Mouse (Mus musculus): ENCODE data around the gene Ugcg. TPM values are rescaled to one million over a fixed set of nuclear protein-coding genes. Genes with fewer than 3 reads are reported as not detected.
A peak's percentile ranks its signal among the peaks of the same experiment; 100 is the strongest.

Ugcg gene
- polyA plus RNA-seq, 1 experiment, result 9.8 TPM

DNA sequence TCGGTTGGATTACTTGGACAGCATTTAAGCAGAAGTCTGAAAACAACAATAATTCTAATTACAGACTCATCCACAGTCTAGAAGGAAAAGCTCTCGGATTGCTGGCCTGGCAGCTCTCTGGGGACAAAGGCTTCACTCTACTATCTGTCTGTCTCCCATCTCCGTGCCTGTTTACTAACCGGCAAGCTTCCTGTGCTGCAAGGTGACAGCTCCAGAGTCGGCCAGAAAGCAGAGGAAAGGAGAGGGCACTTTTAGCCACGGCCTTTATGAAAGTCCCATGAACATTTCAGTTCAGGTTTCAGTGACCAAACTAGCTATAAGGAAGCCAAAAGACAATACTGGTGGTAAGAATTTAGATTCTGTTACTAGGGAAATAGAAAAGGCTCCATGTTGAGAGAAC, 13.1 kb upstream of the Ugcg start:
- no peak overlapping the region for H3K4me3 ChIP-seq (ENCODE audit: control insufficient read depth, low read depth, low read length)
- no peaks in the 10 kb centered on the region; the same call in 1 of the 2 replicates for H3K4me1 ChIP-seq (ENCODE audit: control insufficient read depth, insufficient read depth, low read length)
- H3K27ac ChIP-seq (ENCODE audit: control insufficient read depth, insufficient read depth, low read depth, low read length), result no peak overlapping the region
- TF ChIP-seq POLR2A (IDR thresholded peaks at IDR 0.05; ENCODE audit: control insufficient read depth, low read depth, low read length) (no peak), CTCF (IDR thresholded peaks at IDR 0.05; ENCODE audit: control insufficient read depth, insufficient read depth, insufficient replicate concordance, low read depth, low read length) (no peak)
- no peaks in the 10 kb centered on the region for H3K27me3 ChIP-seq (ENCODE audit: control insufficient read depth, insufficient read depth, low read length)
- no peaks in the 10 kb centered on the region for H3K36me3 ChIP-seq (ENCODE audit: control insufficient read depth, insufficient read depth, low read length)

DNA sequence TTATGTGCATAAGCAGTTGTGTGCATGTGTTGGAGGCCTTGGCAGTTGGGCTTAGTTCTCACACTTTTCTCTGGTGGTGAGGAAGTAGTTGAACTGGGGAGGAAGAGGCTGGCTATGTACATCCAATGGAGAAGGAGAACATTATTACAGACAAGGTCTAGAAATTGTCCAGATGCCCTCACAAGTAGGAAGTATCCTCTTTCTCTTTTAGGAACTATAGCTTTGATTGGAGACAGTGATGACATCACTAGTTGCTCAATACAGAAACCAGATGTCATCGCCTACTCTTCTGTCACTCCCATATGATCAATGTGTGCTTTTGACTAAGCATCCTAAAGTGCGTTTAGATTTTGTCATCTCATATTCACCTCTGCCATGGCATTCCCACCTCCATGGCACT, 11.5 kb upstream of the Ugcg start:
- TF ChIP-seq CTCF (IDR thresholded peaks at IDR 0.05; ENCODE audit: control insufficient read depth, insufficient read depth, insufficient replicate concordance, low read depth, low read length) (no peak), POLR2A (IDR thresholded peaks at IDR 0.05; ENCODE audit: control insufficient read depth, low read depth, low read length) (no peak)
- Histone ChIP-seq H3K27ac (ENCODE audit: control insufficient read depth, insufficient read depth, low read depth, low read length) (no peak overlapping the region), H3K27me3 (ENCODE audit: control insufficient read depth, insufficient read depth, low read length) (no peaks in the 10 kb centered on the region), H3K36me3 (ENCODE audit: control insufficient read depth, insufficient read depth, low read length) (no peaks in the 10 kb centered on the region), H3K4me1 (ENCODE audit: control insufficient read depth, insufficient read depth, low read length) (no peaks in the 10 kb centered on the region; the same call in 1 of the 2 replicates), H3K4me3 (ENCODE audit: control insufficient read depth, low read depth, low read length) (no peak overlapping the region)

DNA sequence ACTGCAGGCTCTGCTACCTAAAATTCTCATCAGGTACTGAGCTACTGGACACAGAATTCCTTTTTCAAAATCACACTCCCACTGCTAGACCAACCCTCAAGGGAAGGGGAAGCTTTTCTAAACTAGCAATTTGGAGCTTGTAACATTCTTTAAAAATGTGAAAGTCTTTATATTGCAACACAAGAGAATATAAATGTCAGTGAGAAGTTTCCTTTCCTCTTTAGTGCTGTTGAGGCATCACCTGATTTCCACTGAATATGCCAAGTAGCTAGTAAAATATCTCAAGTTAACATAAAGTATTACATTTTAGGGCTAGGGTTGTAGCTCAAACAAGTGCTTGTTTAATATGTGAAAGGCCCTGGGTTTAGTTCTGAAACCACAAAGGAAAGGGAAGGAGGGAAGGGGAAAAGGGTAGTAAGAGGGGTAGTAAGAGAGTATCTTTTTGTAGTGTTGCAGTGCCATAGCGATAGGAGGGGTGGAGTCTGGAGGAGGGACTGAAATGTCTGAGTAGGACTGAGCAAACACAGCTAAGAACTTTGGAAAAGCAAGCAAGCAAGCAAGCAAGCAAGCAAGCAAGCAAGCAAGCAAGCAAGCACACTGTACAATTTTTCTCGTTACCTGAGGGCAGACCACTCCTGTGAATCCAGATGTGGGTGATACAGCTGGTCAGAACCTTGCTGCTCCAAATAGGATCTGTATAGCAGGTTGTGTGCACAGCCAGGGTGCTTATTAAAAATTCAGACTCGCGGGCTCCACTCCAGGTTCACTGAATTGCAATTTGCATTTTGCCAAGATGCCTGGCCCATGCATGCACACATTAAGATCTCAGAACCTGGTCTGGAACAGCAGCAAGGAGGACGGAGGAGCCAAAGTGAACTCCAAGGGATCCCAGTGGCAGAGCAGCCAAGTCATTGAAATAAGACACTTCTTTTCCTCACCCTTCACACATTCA, 7.5 kb upstream of the Ugcg start:
- H3K27ac ChIP-seq (ENCODE audit: control insufficient read depth, insufficient read depth, low read depth, low read length), result no peak overlapping the region
- no peak overlapping the region for H3K4me3 ChIP-seq (ENCODE audit: control insufficient read depth, low read depth, low read length)
- H3K27me3 ChIP-seq (ENCODE audit: control insufficient read depth, insufficient read depth, low read length), result no peaks in the 10 kb centered on the region
- TF ChIP-seq CTCF (IDR thresholded peaks at IDR 0.05; ENCODE audit: control insufficient read depth, insufficient read depth, insufficient replicate concordance, low read depth, low read length) (no peak), POLR2A (IDR thresholded peaks at IDR 0.05; ENCODE audit: control insufficient read depth, low read depth, low read length) (no peak)
- H3K4me1 ChIP-seq (ENCODE audit: control insufficient read depth, insufficient read depth, low read length), result no peaks in the 10 kb centered on the region
- H3K36me3 ChIP-seq (ENCODE audit: control insufficient read depth, insufficient read depth, low read length), result no peaks in the 10 kb centered on the region

DNA sequence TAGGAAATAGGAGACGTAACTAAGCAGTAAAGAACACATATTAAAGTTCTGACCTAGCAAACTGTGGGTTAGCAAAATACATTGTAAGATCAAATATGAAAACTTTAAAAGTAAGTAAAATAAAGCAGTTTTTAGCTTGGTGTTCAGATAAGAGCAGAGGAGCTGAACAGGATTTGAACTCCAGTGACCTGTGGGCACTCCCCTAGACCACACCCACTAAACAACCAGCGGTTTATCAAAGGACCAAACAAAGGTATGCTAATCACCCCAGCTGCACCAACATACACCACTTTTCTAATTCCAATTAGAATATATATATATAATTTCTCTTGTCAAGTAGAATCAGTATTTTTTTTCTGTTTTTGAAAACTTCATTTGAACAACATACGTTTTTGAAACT, 3.4 kb upstream of the Ugcg start:
- H3K36me3 ChIP-seq (ENCODE audit: control insufficient read depth, insufficient read depth, low read length), result no peaks in the 10 kb centered on the region
- H3K27me3 ChIP-seq (ENCODE audit: control insufficient read depth, insufficient read depth, low read length), result no peaks in the 10 kb centered on the region
- H3K27ac ChIP-seq (ENCODE audit: control insufficient read depth, insufficient read depth, low read depth, low read length), result no peak overlapping the region
- TF ChIP-seq CTCF (IDR thresholded peaks at IDR 0.05; ENCODE audit: control insufficient read depth, insufficient read depth, insufficient replicate concordance, low read depth, low read length), result no peak
- no peak overlapping the region for H3K4me3 ChIP-seq (ENCODE audit: control insufficient read depth, low read depth, low read length)
- H3K4me1 ChIP-seq (ENCODE audit: control insufficient read depth, insufficient read depth, low read length), result no peaks in the 10 kb centered on the region; the same call in none of the 2 replicates

DNA sequence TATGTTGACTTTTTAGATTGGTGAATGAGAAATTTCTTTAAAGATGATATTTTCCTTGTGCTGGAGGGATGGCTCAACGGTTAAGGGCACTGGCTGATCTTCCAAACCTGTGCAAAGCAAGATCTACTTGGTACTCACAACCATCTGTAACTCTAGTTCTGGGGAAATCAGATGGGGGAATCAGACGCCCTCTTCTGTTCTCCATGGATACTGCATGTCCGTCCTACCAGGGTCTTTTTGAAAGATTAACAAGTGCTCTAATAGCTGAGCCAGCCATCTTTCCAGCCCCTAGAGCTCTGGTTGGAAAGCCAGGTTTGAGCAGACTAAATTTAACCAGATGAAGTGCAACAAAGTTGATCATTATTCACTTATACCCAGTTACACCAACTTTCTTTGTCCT, 1.8 kb upstream of the Ugcg start:
- H3K27me3 ChIP-seq (ENCODE audit: control insufficient read depth, insufficient read depth, low read length), result no peaks in the 10 kb centered on the region

DNA sequence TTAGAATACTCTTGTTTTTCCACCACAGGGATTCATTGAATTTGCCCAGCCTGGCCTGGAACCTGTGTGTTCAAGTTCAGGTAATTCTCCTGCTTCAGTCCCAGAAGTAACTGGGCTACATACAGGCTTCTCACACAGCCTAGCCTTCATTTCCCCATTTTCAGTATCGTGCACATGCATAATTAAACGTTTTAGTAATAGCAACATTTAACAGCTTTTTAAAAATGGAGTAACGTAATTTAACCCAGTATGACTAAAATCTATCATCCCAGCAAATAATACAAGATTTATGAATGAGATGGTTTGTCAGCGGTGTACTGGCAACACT, 619 bp upstream of the Ugcg start:
- TF ChIP-seq POLR2A (IDR thresholded peaks at IDR 0.05; ENCODE audit: control insufficient read depth, low read depth, low read length) (no peak), CTCF (IDR thresholded peaks at IDR 0.05; ENCODE audit: control insufficient read depth, insufficient read depth, insufficient replicate concordance, low read depth, low read length) (no peak)
- Histone ChIP-seq H3K36me3 (ENCODE audit: control insufficient read depth, insufficient read depth, low read length) (no peaks in the 10 kb centered on the region), H3K4me3 (ENCODE audit: control insufficient read depth, low read depth, low read length) (peak overlapping the region; percentile 94; the same call in 1 of the 2 replicates), H3K4me1 (ENCODE audit: control insufficient read depth, insufficient read depth, low read length) (no peaks in the 10 kb centered on the region; the same call in none of the 2 replicates), H3K27me3 (ENCODE audit: control insufficient read depth, insufficient read depth, low read length) (no peaks in the 10 kb centered on the region), H3K27ac (ENCODE audit: control insufficient read depth, insufficient read depth, low read depth, low read length) (peak overlapping the region; percentile 74)

More for the DNA sequence above, 1.8 kb upstream of the Ugcg start:
- Histone ChIP-seq H3K27ac (ENCODE audit: control insufficient read depth, insufficient read depth, low read depth, low read length) (no peak overlapping the region), H3K4me3 (ENCODE audit: control insufficient read depth, low read depth, low read length) (no peak overlapping the region), H3K36me3 (ENCODE audit: control insufficient read depth, insufficient read depth, low read length) (no peaks in the 10 kb centered on the region), H3K4me1 (ENCODE audit: control insufficient read depth, insufficient read depth, low read length) (no peaks in the 10 kb centered on the region; the same call in none of the 2 replicates)
- TF ChIP-seq POLR2A (IDR thresholded peaks at IDR 0.05; ENCODE audit: control insufficient read depth, low read depth, low read length), result no peak
- no peak for TF ChIP-seq CTCF (IDR thresholded peaks at IDR 0.05; ENCODE audit: control insufficient read depth, insufficient read depth, insufficient replicate concordance, low read depth, low read length)

DNA sequence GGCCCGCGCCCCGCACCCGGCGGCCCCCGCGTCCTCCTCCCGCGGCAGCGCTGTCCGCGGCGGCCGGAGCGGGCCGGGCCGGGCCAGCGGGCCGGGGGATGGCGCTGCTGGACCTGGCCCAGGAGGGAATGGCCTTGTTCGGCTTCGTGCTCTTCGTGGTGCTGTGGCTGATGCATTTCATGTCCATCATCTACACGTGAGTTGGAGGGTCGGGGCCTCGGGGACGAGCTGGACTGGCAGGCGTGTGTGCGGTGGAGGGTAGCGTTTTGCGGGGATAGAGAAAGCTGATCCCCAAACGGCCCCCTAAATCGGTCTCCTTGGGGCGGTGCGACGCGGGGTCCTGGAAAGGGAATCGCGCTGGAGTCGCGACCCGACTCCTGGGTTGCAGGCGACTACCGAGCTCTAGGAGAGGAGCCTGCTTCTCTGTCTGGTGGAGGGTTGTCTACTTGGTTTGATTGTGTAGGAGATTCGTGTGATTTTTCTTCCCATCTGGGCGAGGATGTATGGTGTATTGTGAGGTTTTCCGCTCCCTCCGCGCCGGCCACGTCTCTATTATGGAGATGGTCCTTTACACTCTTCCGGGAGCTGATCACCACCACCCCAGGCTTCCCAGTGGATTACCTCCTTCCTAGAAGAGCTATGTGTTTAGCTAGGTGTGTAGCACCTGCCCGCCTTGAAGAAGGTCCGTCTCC, 635 bp downstream of the Ugcg start:
- Histone ChIP-seq H3K27me3 (ENCODE audit: control insufficient read depth, insufficient read depth, low read length) (no peaks in the 10 kb centered on the region), H3K4me1 (ENCODE audit: control insufficient read depth, insufficient read depth, low read length) (no peaks in the 10 kb centered on the region; the same call in none of the 2 replicates), H3K27ac (ENCODE audit: control insufficient read depth, insufficient read depth, low read depth, low read length) (peak overlapping the region; percentile 81), H3K36me3 (ENCODE audit: control insufficient read depth, insufficient read depth, low read length) (no peaks in the 10 kb centered on the region), H3K4me3 (ENCODE audit: control insufficient read depth, low read depth, low read length) (peak overlapping the region; percentile 94)
- TF ChIP-seq POLR2A (IDR thresholded peaks at IDR 0.05; ENCODE audit: control insufficient read depth, low read depth, low read length), result no peak; the same call in 1 of the 2 replicates
- no peak for TF ChIP-seq CTCF (IDR thresholded peaks at IDR 0.05; ENCODE audit: control insufficient read depth, insufficient read depth, insufficient replicate concordance, low read depth, low read length)
